Mouse (Mus musculus) megakaryocyte progenitor cell, adult 5-6 weeks (primary cell): ENCODE data around the gene S100a13. TPM values are rescaled to one million over a fixed set of nuclear protein-coding genes. Genes with fewer than 3 reads are reported as not detected.

Experiments
- ATAC-seq: replicated peaks from 2 replicates; pipeline ENCODE4 v1.8.0; 2016; ENCODE audit warnings: mild to moderate bottlenecking, moderate TSS enrichment, inconsistent platforms; ENCODE audit not compliant: poor library complexity
- total RNA-seq, 2 experiments: library from RNA; stranded (forward) in 1 of 2; stranded (reverse) in 1 of 2; fragments of 157-497, 149-512 nt in 1 of 2; fragments of 200-1000 nt in 1 of 2; gene quantifications; 2 replicates each; pipeline versions ENCODE4 v1.2.3 to v1.2.4; 2015 to 2017

S100a13 gene
- total RNA-seq, 2 experiments from 2014 or later = 49.3 to 84.2 TPM

- no peak for ATAC-seq
Observed at GRCm38 (mm10) chr3:90550421-90550790, 36.2 kb downstream of the S100a13 start.

- no peak for ATAC-seq
Observed at GRCm38 (mm10) chr3:90552231-90552630, 38.0 kb downstream of the S100a13 start.

GRCm38 (mm10) chr3:90555954-90556353 lies 41.7 kb downstream of the S100a13 start:
- no peak for ATAC-seq

- ATAC-seq = no peak
Observed at GRCm38 (mm10) chr3:90560008-90560628, 45.9 kb downstream of the S100a13 start, which contains the start of gene S100a3. Gene S100a3 (plus strand): TSS chr3:90560578.

Other genes with a start within 250 kb of the S100a13 start
- gene Dennd4b, start 249.2 kb upstream of the S100a13 start, total RNA-seq (2015) = 16.5 and 21.9 TPM in 2 replicates
- gene Dennd4b, start 249.2 kb upstream of the S100a13 start, total RNA-seq (2017) = 8.9 and 10.4 TPM in 2 replicates
- 87.0 and 96.0 TPM in 2 replicates for gene Gatad2b, start 221.3 kb upstream of the S100a13 start, total RNA-seq (2015)
- 17.7 and 22.7 TPM in 2 replicates for gene Gatad2b, start 221.3 kb upstream of the S100a13 start, total RNA-seq (2017)
- 0.17 and 0.32 TPM in 2 replicates for gene Slc27a3, start 124.5 kb upstream of the S100a13 start, total RNA-seq (2015)
- 0.27 and 0.83 TPM in 2 replicates for gene Slc27a3, start 124.5 kb upstream of the S100a13 start, total RNA-seq (2017)
- gene Ints3, start 80.8 kb upstream of the S100a13 start, total RNA-seq (2015) = 17.5 and 20.2 TPM in 2 replicates
- gene Ints3, start 80.8 kb upstream of the S100a13 start, total RNA-seq (2017) = 21.6 and 24.7 TPM in 2 replicates
- not detected in 2 replicates for gene Npr1, start 48.6 kb upstream of the S100a13 start, total RNA-seq (2015)
- gene Npr1, start 48.6 kb upstream of the S100a13 start, total RNA-seq (2017) = not detected in 2 replicates
- gene Ilf2, start 38.3 kb upstream of the S100a13 start, total RNA-seq (2015) = 120 and 136 TPM in 2 replicates
- 204 and 227 TPM in 2 replicates for gene Ilf2, start 38.3 kb upstream of the S100a13 start, total RNA-seq (2017)
- gene Snapin, start 23.4 kb upstream of the S100a13 start, total RNA-seq (2015) = 41.2 and 42.1 TPM in 2 replicates
- gene Snapin, start 23.4 kb upstream of the S100a13 start, total RNA-seq (2017) = 32.3 and 45.0 TPM in 2 replicates
- 112 and 119 TPM in 2 replicates for gene Chtop, start 4.9 kb upstream of the S100a13 start, total RNA-seq (2015)
- 96.0 and 114 TPM in 2 replicates for gene Chtop, start 4.9 kb upstream of the S100a13 start, total RNA-seq (2017)
- gene S100a1, start within 50 bp of the S100a13 start, total RNA-seq (2015) = 123 and 145 TPM in 2 replicates
- gene S100a1, start within 50 bp of the S100a13 start, total RNA-seq (2017) = 121 and 131 TPM in 2 replicates
- gene S100a14, start 12.4 kb downstream of the S100a13 start, total RNA-seq (2015) = not detected in 2 replicates
- gene S100a14, start 12.4 kb downstream of the S100a13 start, total RNA-seq (2017) = 0.33 TPM in 1 of 2 replicates, not detected in the other
- gene S100a16, start 22.8 kb downstream of the S100a13 start, total RNA-seq (2015) = 1.0 TPM in 1 of 2 replicates, not detected in the other
- gene S100a16, start 22.8 kb downstream of the S100a13 start, total RNA-seq (2017) = not detected in 2 replicates
- not detected in 2 replicates for gene S100a3, start 46.1 kb downstream of the S100a13 start, total RNA-seq (2015)
- gene S100a3, start 46.1 kb downstream of the S100a13 start, total RNA-seq (2017) = not detected in 2 replicates
- gene S100a2, start 75.8 kb downstream of the S100a13 start, total RNA-seq (2015) = not detected in 2 replicates
- gene S100a2, start 75.8 kb downstream of the S100a13 start, total RNA-seq (2017) = not detected in 2 replicates
- not detected in 2 replicates for gene Gm42674, start 87.5 kb downstream of the S100a13 start, total RNA-seq (2015)
- not detected in 2 replicates for gene Gm42674, start 87.5 kb downstream of the S100a13 start, total RNA-seq (2017)
- gene S100a4, start 89.3 kb downstream of the S100a13 start, total RNA-seq (2015) = 31.5 and 39.6 TPM in 2 replicates
- gene S100a4, start 89.3 kb downstream of the S100a13 start, total RNA-seq (2017) = 19.4 and 53.6 TPM in 2 replicates
- gene S100a5, start 94.1 kb downstream of the S100a13 start, total RNA-seq (2015) = not detected in 2 replicates
- not detected in 2 replicates for gene S100a5, start 94.1 kb downstream of the S100a13 start, total RNA-seq (2017)
- gene S100a6, start 98.4 kb downstream of the S100a13 start, total RNA-seq (2015) = 31.2 and 57.3 TPM in 2 replicates
- gene S100a6, start 98.4 kb downstream of the S100a13 start, total RNA-seq (2017) = 10.7 and 21.3 TPM in 2 replicates
- not detected in 2 replicates for gene S100a7a, start 139.6 kb downstream of the S100a13 start, total RNA-seq (2015)
- not detected in 2 replicates for gene S100a7a, start 139.6 kb downstream of the S100a13 start, total RNA-seq (2017)
- gene S100a8, start 154.5 kb downstream of the S100a13 start, total RNA-seq (2015) = 2,361 and 4,241 TPM in 2 replicates
- gene S100a8, start 154.5 kb downstream of the S100a13 start, total RNA-seq (2017) = 1,918 and 3,820 TPM in 2 replicates
- gene S100a9, start 181.3 kb downstream of the S100a13 start, total RNA-seq (2015) = 2,769 and 4,892 TPM in 2 replicates
- 952 and 2,018 TPM in 2 replicates for gene S100a9, start 181.3 kb downstream of the S100a13 start, total RNA-seq (2017)
- gene Pglyrp4, start 212.5 kb downstream of the S100a13 start, total RNA-seq (2015) = not detected in 2 replicates
- 0.17 TPM in 1 of 2 replicates, not detected in the other for gene Pglyrp4, start 212.5 kb downstream of the S100a13 start, total RNA-seq (2017)